Mouse (Mus musculus) NIH3T3 (cell line): ENCODE results near the gene Scarb2.

Experiments used
- DNase-seq: peaks from one replicate; pipeline ENCODE4 v3.0.0-alpha.2; 2012; ENCODE audit warnings: low read depth

The Scarb2 gene

GRCm38 (mm10) chr5:92435025-92435584 lies 71.5 kb downstream of the Scarb2 start, which contains the start of gene Nup54:
Gene Nup54, minus strand, starts transcription at chr5:92435219.
- peak; percentile 97 for DNase-seq

GRCm38 (mm10) chr5:92434571-92434985 lies 72.1 kb downstream of the Scarb2 start:
- peak; percentile 41 for DNase-seq

GRCm38 (mm10) chr5:92434070-92434469 lies 72.6 kb downstream of the Scarb2 start:
- no peak for DNase-seq

- no peak for DNase-seq
Observed at GRCm38 (mm10) chr5:92431611-92432010, 75.0 kb downstream of the Scarb2 start.

GRCm38 (mm10) chr5:92430723-92431122 lies 75.9 kb downstream of the Scarb2 start:
- DNase-seq, result no peak

GRCm38 (mm10) chr5:92424126-92424525 lies 82.5 kb downstream of the Scarb2 start:
- no peak for DNase-seq

GRCm38 (mm10) chr5:92413982-92414375 lies 92.7 kb downstream of the Scarb2 start:
- DNase-seq, result no peak

GRCm38 (mm10) chr5:92413271-92413981 lies 93.2 kb downstream of the Scarb2 start:
- no peak for DNase-seq

GRCm38 (mm10) chr5:92411461-92412140 lies 95.0 kb downstream of the Scarb2 start:
- DNase-seq, result no peak

GRCm38 (mm10) chr5:92410486-92410885 lies 96.1 kb downstream of the Scarb2 start:
- DNase-seq, result no peak

- DNase-seq, result no peak
Observed at GRCm38 (mm10) chr5:92409361-92410155, 97.1 kb downstream of the Scarb2 start.

GRCm38 (mm10) chr5:92404400-92404678 lies 102.3 kb downstream of the Scarb2 start:
- no peak for DNase-seq

- no peak for DNase-seq
Observed at GRCm38 (mm10) chr5:92403562-92404399, 102.9 kb downstream of the Scarb2 start.

GRCm38 (mm10) chr5:92402816-92403215 lies 103.8 kb downstream of the Scarb2 start:
- DNase-seq, result no peak

- peak; percentile 89 for DNase-seq
Observed at GRCm38 (mm10) chr5:92398153-92398552, 108.5 kb downstream of the Scarb2 start.

- no peak for DNase-seq
Observed at GRCm38 (mm10) chr5:92396476-92396875, 110.2 kb downstream of the Scarb2 start.

- DNase-seq, result no peak
Observed at GRCm38 (mm10) chr5:92395764-92396163, 110.9 kb downstream of the Scarb2 start.

GRCm38 (mm10) chr5:92393863-92394262 lies 112.8 kb downstream of the Scarb2 start:
- DNase-seq, result no peak

- no peak for DNase-seq
Observed at GRCm38 (mm10) chr5:92392542-92392941, 114.1 kb downstream of the Scarb2 start.
